Mouse (Mus musculus) heart, embryonic 11.5 days (tissue): ENCODE measurements around the gene Ddo. TPM values are rescaled to one million over a fixed set of nuclear protein-coding genes. Genes with fewer than 3 reads are reported as not detected.

ENCODE experiments used
- ATAC-seq: fragments of 200-750 bp; cut with Nextera tagmentation; replicated peaks from 2 replicates; pipeline ENCODE4 v1.8.0; 2017; ENCODE audit warnings: moderate library complexity; ENCODE audit not compliant: insufficient number of reproducible peaks, low FRiP score, low TSS enrichment
- H3K27ac ChIP-seq: fragments of 300-500 bp; sonication (generic); 2 replicates; pipeline ENCODE4 v1.5.1; 2014; ENCODE audit warnings: mild to moderate bottlenecking, low read depth, low read length
- H3K27me3 ChIP-seq: fragments of 300-500 bp; sonication (generic); 2 replicates; pipeline ENCODE4 v1.6.1; 2014; ENCODE audit warnings: mild to moderate bottlenecking, low read length, mixed read lengths; ENCODE audit not compliant: control insufficient read depth, insufficient read depth
- H3K36me3 ChIP-seq: fragments of 300-500 bp; sonication (generic); 2 replicates; pipeline ENCODE4 v1.6.1; 2014; ENCODE audit warnings: mild to moderate bottlenecking, low read length, moderate library complexity, mixed read lengths; ENCODE audit not compliant: control insufficient read depth, insufficient read depth
- H3K4me1 ChIP-seq: fragments of 300-500 bp; sonication (generic); 2 replicates; pipeline ENCODE4 v1.6.1; 2014; ENCODE audit warnings: low read length; ENCODE audit not compliant: control insufficient read depth, insufficient read depth
- H3K4me2 ChIP-seq: fragments of 300-500 bp; sonication (generic); 2 replicates; pipeline ENCODE4 v1.6.1; 2014; ENCODE audit warnings: mild to moderate bottlenecking, moderate library complexity
- H3K4me3 ChIP-seq: fragments of 300-500 bp; sonication (generic); 2 replicates; pipeline ENCODE4 v1.5.1; 2014; ENCODE audit warnings: low read depth, low read length
- H3K9ac ChIP-seq: fragments of 300-500 bp; sonication (generic); 2 replicates; pipeline ENCODE4 v1.6.1; 2014; ENCODE audit warnings: mild to moderate bottlenecking, low read depth, low read length, moderate library complexity
- H3K9me3 ChIP-seq: fragments of 300-500 bp; sonication (generic); replicated peaks from 2 replicates; pipeline ENCODE4 v1.6.1; 2016; ENCODE audit warnings: low read length; ENCODE audit not compliant: control insufficient read depth
- WGBS: fragments of 180-500 bp; shearing (Covaris S2); extraction: QIAGEN DNeasy Blood & Tissue Kit; methylation state at CpG from one replicate; pipeline ENCODE4 v1.1.7; 2014; ENCODE audit not compliant: insufficient replicate concordance; 5-methylcytosine and 5-hydroxymethylcytosine counted together
- polyA plus RNA-seq: library from polyadenylated mRNA; unstranded; fragments of >200 nt; fragmentation: Nextera tagmentation; extraction: Ambion mirVana; gene quantifications from 2 replicates; pipeline ENCODE4 v1.2.1, GENCODE M21; 2014

Gene Ddo
- polyA plus RNA-seq, 1 experiment from 2014 or later, result 5.3 TPM

- Histone ChIP-seq H3K27me3 (no peaks in the 10 kb centered on the region), H3K9ac (no peak overlapping the region), H3K4me3 (no peak overlapping the region), H3K9me3 (no peaks in the 10 kb centered on the region), H3K4me1 (peaks cover 8% of the 10 kb centered on the region; the same call in 1 of the 2 replicates), H3K36me3 (no peaks in the 10 kb centered on the region), H3K27ac (no peak overlapping the region), H3K4me2 (no peak overlapping the region)
- ATAC-seq, result no peak
- 64% methylated on average over 9 of the region's 9 CpGs for WGBS
Observed at GRCm38 (mm10) chr10:40713829-40714228, 84.0 kb downstream of the Ddo start.

DNA sequence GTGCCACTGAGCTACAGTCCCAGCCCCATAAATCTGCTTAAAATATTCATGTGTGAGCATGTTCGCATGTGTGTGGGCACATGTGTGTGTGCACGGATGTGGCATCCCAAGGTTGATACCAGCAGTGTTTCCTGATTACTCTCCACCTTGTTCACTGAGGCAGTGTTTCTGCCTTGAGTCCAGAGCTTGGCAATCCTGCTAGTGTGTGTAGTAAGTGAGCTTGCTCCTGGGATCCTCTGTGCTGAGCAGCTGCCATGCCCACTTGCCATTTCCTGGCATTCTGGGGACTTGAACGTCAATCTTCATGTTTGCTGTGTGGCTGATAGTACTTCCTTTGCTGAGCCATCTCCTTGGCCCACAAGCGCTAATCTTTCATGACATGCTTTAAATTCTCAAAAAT, 85.3 kb downstream of the Ddo start:
- no peak for ATAC-seq
- peaks cover 8% of the 10 kb centered on the region; the same call in 1 of the 2 replicates for H3K4me1 ChIP-seq
- no peaks in the 10 kb centered on the region for H3K9me3 ChIP-seq
- WGBS, result 73% methylated on average over 4 of the region's 4 CpGs
- H3K9ac ChIP-seq, result no peak overlapping the region
- H3K27me3 ChIP-seq, result no peaks in the 10 kb centered on the region
- H3K27ac ChIP-seq, result no peak overlapping the region
- H3K4me3 ChIP-seq, result no peak overlapping the region
- H3K36me3 ChIP-seq, result no peaks in the 10 kb centered on the region
- no peak overlapping the region for H3K4me2 ChIP-seq

DNA sequence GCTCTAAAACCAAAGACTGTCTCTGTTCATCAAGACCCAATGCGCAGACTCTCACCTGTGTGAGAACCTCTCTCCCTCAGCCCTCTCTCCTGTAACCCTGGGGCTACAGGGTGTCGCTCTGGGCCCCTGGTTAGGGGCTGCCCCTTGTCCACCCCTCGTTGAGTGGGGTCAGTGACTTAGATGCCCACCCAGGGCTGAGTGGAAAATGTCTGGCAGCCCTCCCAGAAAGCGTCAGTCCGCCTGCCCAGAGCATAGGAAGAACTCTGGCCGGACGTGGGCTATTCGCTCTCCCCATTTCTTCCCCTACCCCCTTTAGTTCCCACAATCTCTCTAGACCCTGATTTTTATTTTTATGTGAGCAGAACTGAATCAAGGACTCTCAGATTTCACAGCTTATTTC, 86.5 kb downstream of the Ddo start:
- no peaks in the 10 kb centered on the region for H3K36me3 ChIP-seq
- H3K4me3 ChIP-seq, result no peak overlapping the region
- no peak overlapping the region for H3K4me2 ChIP-seq
- 52% methylated on average over 8 of the region's 8 CpGs for WGBS
- H3K9me3 ChIP-seq, result no peaks in the 10 kb centered on the region
- H3K27ac ChIP-seq, result no peak overlapping the region
- no peak for ATAC-seq
- H3K27me3 ChIP-seq, result no peaks in the 10 kb centered on the region
- H3K4me1 ChIP-seq, result peaks cover 8% of the 10 kb centered on the region; the same call in 1 of the 2 replicates
- no peak overlapping the region for H3K9ac ChIP-seq

DNA sequence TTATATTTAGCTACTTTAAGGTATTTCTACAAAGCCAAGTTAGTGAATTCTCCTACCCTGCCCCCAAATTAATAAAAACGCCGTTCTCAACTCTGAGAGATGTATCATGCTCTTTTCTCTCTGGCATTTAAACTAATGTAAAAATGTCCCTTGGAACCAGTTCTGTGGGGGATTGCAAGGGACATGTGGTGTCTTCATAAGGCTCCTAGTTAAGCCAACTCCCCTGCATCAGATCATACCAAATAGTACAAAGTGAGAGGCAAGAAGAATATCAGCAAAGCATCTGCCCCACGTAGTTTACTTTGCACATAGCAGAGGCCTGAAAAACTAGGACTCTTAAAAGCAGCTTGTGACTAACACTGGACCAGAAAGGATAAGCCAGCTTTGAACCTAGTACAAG, 86.9 kb downstream of the Ddo start:
- H3K27ac ChIP-seq, result no peak overlapping the region
- 76% methylated on average over 3 of the region's 3 CpGs for WGBS
- no peak overlapping the region for H3K4me3 ChIP-seq
- no peak for ATAC-seq
- no peaks in the 10 kb centered on the region for H3K9me3 ChIP-seq
- H3K27me3 ChIP-seq, result no peaks in the 10 kb centered on the region
- no peaks in the 10 kb centered on the region for H3K36me3 ChIP-seq
- no peak overlapping the region for H3K9ac ChIP-seq
- no peak overlapping the region for H3K4me2 ChIP-seq
- H3K4me1 ChIP-seq, result peaks cover 8% of the 10 kb centered on the region; the same call in 1 of the 2 replicates

GRCm38 (mm10) chr10:40718362-40718761, 88.6 kb downstream of the Ddo start:
- Histone ChIP-seq H3K27me3 (no peaks in the 10 kb centered on the region), H3K4me1 (peaks cover 5% of the 10 kb centered on the region; the same call in 1 of the 2 replicates), H3K36me3 (no peaks in the 10 kb centered on the region), H3K27ac (no peak overlapping the region), H3K4me3 (no peak overlapping the region), H3K4me2 (no peak overlapping the region), H3K9me3 (no peaks in the 10 kb centered on the region), H3K9ac (no peak overlapping the region)
- ATAC-seq, result no peak
- 89% methylated on average over 13 of the region's 13 CpGs for WGBS

GRCm38 (mm10) chr10:40719062-40719461, 89.3 kb downstream of the Ddo start:
- no peak overlapping the region for H3K4me3 ChIP-seq
- H3K4me2 ChIP-seq, result no peak overlapping the region
- no peaks in the 10 kb centered on the region for H3K27me3 ChIP-seq
- H3K36me3 ChIP-seq, result no peaks in the 10 kb centered on the region
- no peak overlapping the region for H3K9ac ChIP-seq
- ATAC-seq, result no peak
- H3K27ac ChIP-seq, result no peak overlapping the region
- H3K9me3 ChIP-seq, result no peaks in the 10 kb centered on the region
- 52% methylated on average over 6 of the region's 6 CpGs for WGBS
- H3K4me1 ChIP-seq, result peaks cover 4% of the 10 kb centered on the region; the same call in 1 of the 2 replicates

- no peak for ATAC-seq
- Histone ChIP-seq H3K9me3 (no peaks in the 10 kb centered on the region), H3K9ac (no peak overlapping the region), H3K27ac (no peak overlapping the region), H3K36me3 (no peaks in the 10 kb centered on the region), H3K27me3 (no peaks in the 10 kb centered on the region), H3K4me3 (no peak overlapping the region), H3K4me2 (no peak overlapping the region), H3K4me1 (peaks cover 4% of the 10 kb centered on the region; the same call in 1 of the 2 replicates)
- 69% methylated on average over 5 of the region's 5 CpGs for WGBS
Observed at GRCm38 (mm10) chr10:40720883-40721282, 91.1 kb downstream of the Ddo start.

GRCm38 (mm10) chr10:40724342-40724741, 94.5 kb downstream of the Ddo start:
- Histone ChIP-seq H3K27ac (no peak overlapping the region), H3K4me1 (no peaks in the 10 kb centered on the region), H3K9me3 (no peaks in the 10 kb centered on the region), H3K4me3 (no peak overlapping the region), H3K4me2 (no peak overlapping the region), H3K36me3 (no peaks in the 10 kb centered on the region), H3K9ac (no peak overlapping the region), H3K27me3 (no peaks in the 10 kb centered on the region)
- no peak for ATAC-seq
- WGBS, result 53% methylated on average over 6 of the region's 6 CpGs

GRCm38 (mm10) chr10:40725066-40725465, 95.3 kb downstream of the Ddo start:
- 38% methylated on average over 4 of the region's 4 CpGs for WGBS
- H3K27ac ChIP-seq, result no peak overlapping the region
- no peaks in the 10 kb centered on the region for H3K36me3 ChIP-seq
- ATAC-seq, result no peak
- no peaks in the 10 kb centered on the region for H3K27me3 ChIP-seq
- no peak overlapping the region for H3K4me3 ChIP-seq
- H3K9me3 ChIP-seq, result no peaks in the 10 kb centered on the region
- no peaks in the 10 kb centered on the region for H3K4me1 ChIP-seq
- H3K4me2 ChIP-seq, result no peak overlapping the region
- H3K9ac ChIP-seq, result no peak overlapping the region
